Mouse (Mus musculus): Measurements from ENCODE around the gene Zfp472. TPM values are rescaled to one million over a fixed set of nuclear protein-coding genes. Genes with fewer than 3 reads are reported as not detected.

The Zfp472 gene
- total RNA-seq (2015; ENCODE audit: low replicate concordance) (5.9 and 13.3 TPM in 2 replicates), total RNA-seq (2017; ENCODE audit: low replicate concordance) (6.5 and 12.2 TPM in 2 replicates)

- peak; percentile 97 for ATAC-seq (replicated peaks; ENCODE audit: low FRiP score, poor library complexity, severe bottlenecking)
These were observed at the start of gene Zfp472 for GRCm38 (mm10) chr17:32965623-32966290. Gene Zfp472, plus strand, starts transcription at chr17:32965814.

- no peak for ATAC-seq (replicated peaks; ENCODE audit: low FRiP score, poor library complexity, severe bottlenecking)
These were observed 49.5 kb upstream of the Zfp472 start for GRCm38 (mm10) chr17:32916075-32916474.

- no peak for ATAC-seq (replicated peaks; ENCODE audit: low FRiP score, poor library complexity, severe bottlenecking)
These were observed 48.5 kb upstream of the Zfp472 start, which contains the start of gene Cyp4f14 for GRCm38 (mm10) chr17:32917131-32917530. Gene Cyp4f14, minus strand, starts transcription at chr17:32917342.

GRCm38 (mm10) chr17:32919123-32919522 lies 46.5 kb upstream of the Zfp472 start:
- no peak for ATAC-seq (replicated peaks; ENCODE audit: low FRiP score, poor library complexity, severe bottlenecking)

- no peak for ATAC-seq (replicated peaks; ENCODE audit: low FRiP score, poor library complexity, severe bottlenecking)
These were observed 41.9 kb upstream of the Zfp472 start for GRCm38 (mm10) chr17:32923681-32924080.

GRCm38 (mm10) chr17:32924658-32925312 lies 40.8 kb upstream of the Zfp472 start:
- 0 out of 2 replicates have a peak, but pooled peaks have one; percentile 14 for ATAC-seq (replicated peaks; ENCODE audit: low FRiP score, poor library complexity, severe bottlenecking)

GRCm38 (mm10) chr17:32927803-32928202 lies 37.8 kb upstream of the Zfp472 start:
- no peak for ATAC-seq (replicated peaks; ENCODE audit: low FRiP score, poor library complexity, severe bottlenecking)

GRCm38 (mm10) chr17:32939831-32940230 lies 25.8 kb upstream of the Zfp472 start:
- ATAC-seq (replicated peaks; ENCODE audit: low FRiP score, poor library complexity, severe bottlenecking) = no peak

- no peak for ATAC-seq (replicated peaks; ENCODE audit: low FRiP score, poor library complexity, severe bottlenecking)
These were observed 22.0 kb upstream of the Zfp472 start for GRCm38 (mm10) chr17:32943661-32944060.

GRCm38 (mm10) chr17:32944402-32945035 lies 21.1 kb upstream of the Zfp472 start:
- ATAC-seq (replicated peaks; ENCODE audit: low FRiP score, poor library complexity, severe bottlenecking) = no peak

GRCm38 (mm10) chr17:32946716-32947115 lies 18.9 kb upstream of the Zfp472 start:
- no peak; the same call in 1 of the 2 replicates for ATAC-seq (replicated peaks; ENCODE audit: low FRiP score, poor library complexity, severe bottlenecking)

- peak; percentile 92 for ATAC-seq (replicated peaks; ENCODE audit: low FRiP score, poor library complexity, severe bottlenecking)
These were observed 18.2 kb upstream of the Zfp472 start, which contains the start of gene Cyp4f13 for GRCm38 (mm10) chr17:32947215-32947914. Gene Cyp4f13, minus strand, starts transcription at chr17:32947402.

- ATAC-seq (replicated peaks; ENCODE audit: low FRiP score, poor library complexity, severe bottlenecking) = no peak
These were observed 15.5 kb upstream of the Zfp472 start for GRCm38 (mm10) chr17:32950136-32950535.

GRCm38 (mm10) chr17:32951006-32951405 lies 14.6 kb upstream of the Zfp472 start:
- no peak for ATAC-seq (replicated peaks; ENCODE audit: low FRiP score, poor library complexity, severe bottlenecking)

- 0 out of 2 replicates have a peak, but pooled peaks have one; percentile 36 for ATAC-seq (replicated peaks; ENCODE audit: low FRiP score, poor library complexity, severe bottlenecking)
These were observed 14.2 kb upstream of the Zfp472 start for GRCm38 (mm10) chr17:32951441-32951840.

GRCm38 (mm10) chr17:32965253-32965622 lies 376 bp upstream of the Zfp472 start:
- peak; percentile 44 for ATAC-seq (replicated peaks; ENCODE audit: low FRiP score, poor library complexity, severe bottlenecking)

- ATAC-seq (replicated peaks; ENCODE audit: low FRiP score, poor library complexity, severe bottlenecking) = no peak
These were observed 15.7 kb downstream of the Zfp472 start for GRCm38 (mm10) chr17:32981361-32981760.

GRCm38 (mm10) chr17:32986301-32986700 lies 20.7 kb downstream of the Zfp472 start:
- no peak for ATAC-seq (replicated peaks; ENCODE audit: low FRiP score, poor library complexity, severe bottlenecking)

GRCm38 (mm10) chr17:32991965-32992698 lies 26.5 kb downstream of the Zfp472 start:
- ATAC-seq (replicated peaks; ENCODE audit: low FRiP score, poor library complexity, severe bottlenecking) = no peak

All from erythroid progenitor cell, adult 5-6 weeks (primary cell).